Mouse (Mus musculus) testis, adult 2 months (tissue): ENCODE data around the gene Alkbh5. TPM values are rescaled to one million over a fixed set of nuclear protein-coding genes. Genes with fewer than 3 reads are reported as not detected.

Source experiments
- H3K27ac ChIP-seq: fragments of 200-500 bp; 2 replicates; pipeline ENCODE4 v1.5.1; 2012; ENCODE audit warnings: low read depth, low read length; ENCODE audit not compliant: control insufficient read depth, insufficient read depth
- H3K27me3 ChIP-seq: fragments of 200-500 bp; 2 replicates; pipeline ENCODE4 v1.6.1; 2012; ENCODE audit warnings: mild to moderate bottlenecking, low read length, moderate library complexity; ENCODE audit not compliant: control insufficient read depth, insufficient read depth
- H3K36me3 ChIP-seq: fragments of 200-500 bp; 2 replicates; pipeline ENCODE4 v1.6.1; 2012; ENCODE audit warnings: mild to moderate bottlenecking, low read length; ENCODE audit not compliant: control insufficient read depth, insufficient read depth
- H3K4me1 ChIP-seq: fragments of 200-500 bp; 2 replicates; pipeline ENCODE4 v1.6.1; 2012; ENCODE audit warnings: low read length; ENCODE audit not compliant: control insufficient read depth, insufficient read depth
- H3K4me3 ChIP-seq: fragments of 200-500 bp; 2 replicates; pipeline ENCODE4 v1.5.1; 2012; ENCODE audit warnings: low read depth, mild to moderate bottlenecking, low read length, moderate library complexity, mixed read lengths; ENCODE audit not compliant: control insufficient read depth
- CTCF ChIP-seq: fragments of 200-500 bp; IDR thresholded peaks from 2 replicates; pipeline ENCODE4 v1.5.1; 2012; ENCODE audit warnings: low read depth, mild to moderate bottlenecking, inconsistent platforms, low read length, moderate library complexity; ENCODE audit not compliant: control insufficient read depth, insufficient read depth, insufficient replicate concordance
- POLR2A ChIP-seq: fragments of 200-500 bp; IDR thresholded peaks from 2 replicates; pipeline ENCODE4 v1.6.1; 2012; ENCODE audit warnings: low read depth, mild to moderate bottlenecking, inconsistent platforms, low read length, moderate library complexity; ENCODE audit not compliant: control insufficient read depth
- polyA plus RNA-seq: library from polyadenylated mRNA; depleted of rRNA; stranded (reverse); fragments of >200 nt; gene quantifications from 2 replicates; pipeline ENCODE4 v1.2.3, GENCODE M21; 2012

The Alkbh5 gene
- polyA plus RNA-seq, 1 experiment, result 13.8 TPM

GRCm38 (mm10) chr11:60536859-60537467 lies 782 bp downstream of the Alkbh5 start:
- Histone ChIP-seq H3K36me3 (no peaks in the 10 kb centered on the region; the same call in 1 of the 2 replicates), H3K4me3 (peak overlapping the region; percentile 90), H3K4me1 (peaks cover 22% of the 10 kb centered on the region), H3K27me3 (no peaks in the 10 kb centered on the region), H3K27ac (peak overlapping the region; percentile 93)
- peak; percentile 62 for TF ChIP-seq POLR2A
- no peak for TF ChIP-seq CTCF

- TF ChIP-seq CTCF, result no peak
- peak; percentile 69 for TF ChIP-seq POLR2A
- Histone ChIP-seq H3K36me3 (peaks cover under 1% of the 10 kb centered on the region; the same call in 1 of the 2 replicates), H3K4me1 (peaks cover 22% of the 10 kb centered on the region), H3K27ac (peak overlapping the region; percentile 93), H3K4me3 (peak overlapping the region; percentile 90), H3K27me3 (no peaks in the 10 kb centered on the region)
These were observed 1.5 kb downstream of the Alkbh5 start for GRCm38 (mm10) chr11:60537468-60538347.

- peak overlapping the region; percentile 75 for H3K27ac ChIP-seq
- peaks cover 1% of the 10 kb centered on the region for H3K36me3 ChIP-seq
- peak overlapping the region; percentile 90 for H3K4me3 ChIP-seq
- H3K4me1 ChIP-seq, result peaks cover 22% of the 10 kb centered on the region
- TF ChIP-seq CTCF, result no peak
- TF ChIP-seq POLR2A, result peak; percentile 25; the same call in 1 of the 2 replicates
- H3K27me3 ChIP-seq, result no peaks in the 10 kb centered on the region
These were observed 2.4 kb downstream of the Alkbh5 start for GRCm38 (mm10) chr11:60538371-60539281.

DNA sequence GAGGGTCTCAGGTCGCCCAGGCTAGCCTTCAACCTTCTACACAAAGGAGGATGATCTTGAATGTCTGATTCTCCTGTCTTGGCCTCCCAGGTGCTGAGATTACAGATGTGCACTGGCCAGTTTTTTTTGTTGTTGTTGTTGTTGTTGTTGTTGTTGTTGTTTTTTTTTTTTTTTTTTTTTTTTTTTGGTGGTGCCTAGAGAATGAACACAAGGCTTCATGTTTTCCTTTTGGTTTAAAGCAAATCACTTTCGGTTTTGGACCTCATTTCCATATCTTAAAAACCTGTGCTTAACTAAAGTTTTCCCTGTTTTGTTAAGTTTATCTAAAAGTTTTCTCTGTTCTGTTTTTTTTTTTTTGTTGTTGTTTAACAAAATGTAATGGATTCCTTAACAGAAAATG lies 3.4 kb downstream of the Alkbh5 start:
- no peak overlapping the region for H3K27ac ChIP-seq
- no peaks in the 10 kb centered on the region for H3K27me3 ChIP-seq
- H3K4me1 ChIP-seq, result peaks cover 22% of the 10 kb centered on the region
- no peak for TF ChIP-seq POLR2A
- TF ChIP-seq CTCF, result no peak
- H3K4me3 ChIP-seq, result peak overlapping the region; percentile 90
- peaks cover 1% of the 10 kb centered on the region for H3K36me3 ChIP-seq

DNA sequence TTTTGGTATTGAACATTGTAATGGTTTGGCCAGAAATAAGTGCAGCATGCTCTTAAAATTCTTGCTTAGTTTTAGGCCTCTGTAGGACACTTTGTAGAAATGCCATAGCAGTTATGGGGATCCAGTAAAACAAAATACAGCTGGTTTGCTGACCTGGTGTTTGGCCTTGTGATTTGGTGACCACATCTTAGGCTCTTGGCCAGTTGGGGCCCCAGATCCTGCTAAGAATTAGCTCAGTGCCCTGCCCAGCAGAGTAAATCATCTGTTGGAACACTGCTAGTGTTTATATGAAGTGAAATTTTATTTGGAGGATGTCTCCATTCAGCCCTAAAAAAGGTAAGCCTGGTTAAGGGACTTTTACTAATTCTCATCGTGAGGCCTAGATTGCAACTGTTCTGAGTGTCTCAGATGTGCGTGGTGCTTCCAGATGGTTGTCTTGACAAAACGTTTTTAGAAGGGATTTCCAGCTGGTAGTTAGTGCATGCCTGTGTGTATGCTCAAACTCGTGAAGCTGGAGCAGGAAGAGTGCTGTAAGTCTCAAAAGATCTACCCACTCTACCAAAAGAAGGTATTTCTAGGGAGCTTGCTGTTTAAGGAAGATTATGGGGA lies 3.9 kb downstream of the Alkbh5 start:
- no peak overlapping the region for H3K27ac ChIP-seq
- H3K4me3 ChIP-seq, result peak overlapping the region; percentile 49; the same call in 1 of the 2 replicates
- no peaks in the 10 kb centered on the region for H3K27me3 ChIP-seq
- TF ChIP-seq POLR2A (no peak), CTCF (no peak)
- H3K4me1 ChIP-seq, result peaks cover 22% of the 10 kb centered on the region
- peaks cover 1% of the 10 kb centered on the region for H3K36me3 ChIP-seq

GRCm38 (mm10) chr11:60540761-60541160 lies 4.6 kb downstream of the Alkbh5 start:
- Histone ChIP-seq H3K36me3 (peaks cover 1% of the 10 kb centered on the region), H3K4me1 (peaks cover 22% of the 10 kb centered on the region), H3K4me3 (no peak overlapping the region; the same call in 1 of the 2 replicates), H3K27ac (no peak overlapping the region), H3K27me3 (no peaks in the 10 kb centered on the region)
- no peak for TF ChIP-seq CTCF
- TF ChIP-seq POLR2A, result no peak
